In genomic region chr10:57486542-57487071, GRCm38 (mm10) we compare ENCODE assay signal across 7 mouse cellular contexts. TPM values are rescaled to one million over a fixed set of nuclear protein-coding genes. Genes with fewer than 3 reads are reported as not detected.
A peak's percentile ranks its signal among the peaks of the same experiment; 100 is the strongest.
DNase-seq lines count a peak whose midpoint lies in the region; ATAC-seq and TF ChIP-seq lines count a peak whose summit lies in the region.

No protein-coding gene starts in this region.

- peak; percentile 76 for ATAC-seq in embryonic facial prominence, embryonic 11.5 days (replicated peaks; ENCODE audit: insufficient number of reproducible peaks, low FRiP score, low TSS enrichment, low read depth)
- ATAC-seq in hindbrain, embryonic 14.5 days (ENCODE audit: low FRiP score) = peak; percentile 86

- no peaks in the 10 kb centered on the region for H3K36me3 ChIP-seq in embryonic facial prominence, embryonic 11.5 days (replicated peaks; ENCODE audit: control insufficient read depth, insufficient read depth, low read depth, low read length)
- no peaks in the 10 kb centered on the region for H3K36me3 ChIP-seq in hindbrain, embryonic 14.5 days (replicated peaks; ENCODE audit: control insufficient read depth, insufficient read depth)

- TF ChIP-seq CTCF in lung, adult 2 months (IDR thresholded peaks at IDR 0.05; ENCODE audit: insufficient read depth, low read length) = no peak
- TF ChIP-seq CTCF in olfactory bulb, adult 2 months (IDR thresholded peaks at IDR 0.05; ENCODE audit: insufficient read depth, low read depth, low read length) = no peak

- under 1% methylated on average over 62 of the region's 65 CpGs for WGBS in embryonic facial prominence, embryonic 11.5 days
- WGBS in hindbrain, embryonic 14.5 days = under 1% methylated on average over 46 of the region's 65 CpGs
- under 1% methylated on average over 65 of the region's 65 CpGs for WGBS in lung, adult 2 months
- under 1% methylated on average over 65 of the region's 65 CpGs for WGBS in olfactory bulb, adult 2 months

- no peak for TF ChIP-seq POLR2A in lung, adult 2 months (IDR thresholded peaks at IDR 0.05; ENCODE audit: borderline replicate concordance, extremely low read depth, low read depth, low read length)
- TF ChIP-seq POLR2A in olfactory bulb, adult 2 months (IDR thresholded peaks at IDR 0.05; ENCODE audit: insufficient read depth, low read depth, low read length) = no peak

- no peaks in the 10 kb centered on the region for H3K4me1 ChIP-seq in embryonic facial prominence, embryonic 11.5 days (ENCODE audit: control insufficient read depth, insufficient read depth, low read length)
- peaks cover 19% of the 10 kb centered on the region for H3K4me1 ChIP-seq in hindbrain, embryonic 14.5 days (replicated peaks; ENCODE audit: control insufficient read depth, insufficient read depth, low read length)
- H3K4me1 ChIP-seq in lung, adult 2 months (ENCODE audit: control insufficient read depth, insufficient read depth, low read length) = peaks cover 2% of the 10 kb centered on the region; the same call in 1 of the 2 replicates
- H3K4me1 ChIP-seq in olfactory bulb, adult 2 months (ENCODE audit: control insufficient read depth, insufficient read depth, low read length) = peaks cover 3% of the 10 kb centered on the region; the same call in 1 of the 2 replicates

- peak overlapping the region; percentile 41 for H3K4me2 ChIP-seq in embryonic facial prominence, embryonic 11.5 days (ENCODE audit: low read depth, low read length)
- peak overlapping the region; percentile 75 for H3K4me2 ChIP-seq in hindbrain, embryonic 14.5 days (replicated peaks)

- H3K27me3 ChIP-seq in embryonic facial prominence, embryonic 11.5 days (ENCODE audit: control insufficient read depth, insufficient read depth, low read length) = no peaks in the 10 kb centered on the region
- no peaks in the 10 kb centered on the region for H3K27me3 ChIP-seq in hindbrain, embryonic 14.5 days (ENCODE audit: control insufficient read depth, insufficient read depth, low read length)

- peak; percentile 75 for DNase-seq in ovary, postnatal 10 days (ENCODE audit: low spot score)
- no peak for DNase-seq in ovary, postnatal 36 days (ENCODE audit: low spot score)
- peak; percentile 17 for DNase-seq in adipocyte (ENCODE audit: low spot score)
- peak; percentile 69 for DNase-seq in embryonic facial prominence, embryonic 11.5 days (ENCODE audit: low spot score)
- DNase-seq in hindbrain, embryonic 14.5 days (ENCODE audit: low spot score) = peak; percentile 43
- no peak for DNase-seq in lung, adult 2 months

- peak overlapping the region; percentile 96 for H3K27ac ChIP-seq in embryonic facial prominence, embryonic 11.5 days (replicated peaks; ENCODE audit: low read depth, low read length)
- H3K27ac ChIP-seq in hindbrain, embryonic 14.5 days = peak overlapping the region; percentile 99
- peak overlapping the region; percentile 85 for H3K27ac ChIP-seq in olfactory bulb, adult 2 months (ENCODE audit: insufficient read depth, low read depth, low read length)

- no peaks in the 10 kb centered on the region for H3K9me3 ChIP-seq in embryonic facial prominence, embryonic 11.5 days (replicated peaks; ENCODE audit: control insufficient read depth, low read length)
- H3K9me3 ChIP-seq in hindbrain, embryonic 14.5 days (ENCODE audit: control insufficient read depth, low read length) = no peaks in the 10 kb centered on the region

- H3K4me3 ChIP-seq in embryonic facial prominence, embryonic 11.5 days (ENCODE audit: low read depth, low read length) = peak overlapping the region; percentile 86
- H3K4me3 ChIP-seq in hindbrain, embryonic 14.5 days (replicated peaks; ENCODE audit: low read length) = peak overlapping the region; percentile 98
- H3K4me3 ChIP-seq in lung, adult 2 months (replicated peaks; ENCODE audit: extremely low read depth, low read depth, low read length) = peak overlapping the region; percentile 100
- H3K4me3 ChIP-seq in olfactory bulb, adult 2 months (ENCODE audit: insufficient read depth, low read depth, low read length) = peak overlapping the region; percentile 94

- peak overlapping the region; percentile 95 for H3K9ac ChIP-seq in embryonic facial prominence, embryonic 11.5 days (replicated peaks; ENCODE audit: low read length)
- peak overlapping the region; percentile 95 for H3K9ac ChIP-seq in hindbrain, embryonic 14.5 days

RNA-seq across cellular contexts. Expression of gene Hsf2, which starts 0.4 kb away (rescaled TPM):
- polyA plus RNA-seq in embryonic facial prominence, embryonic 11.5 days (2014; fragmentation: Nextera tagmentation; extraction: Ambion mirVana) = 44.3 and 53.0 TPM in 2 replicates
- 47.8 and 48.5 TPM in 2 replicates for polyA plus RNA-seq in hindbrain, embryonic 14.5 days (2014; fragmentation: Nextera tagmentation; extraction: Ambion mirVana)
- 2.9 and 4.7 TPM in 2 replicates for polyA plus RNA-seq in lung, adult 2 months (2012; rRNA removed)
- not detected in 2 replicates for polyA plus RNA-seq in olfactory bulb, adult 2 months (2012; ENCODE audit: insufficient read depth, insufficient read length, low replicate concordance, missing spikeins)

RNA-seq across cellular contexts. Expression of gene Serinc1, which starts 45.7 kb away (rescaled TPM):
- polyA plus RNA-seq in embryonic facial prominence, embryonic 11.5 days (2014; fragmentation: Nextera tagmentation; extraction: Ambion mirVana) = 184 and 196 TPM in 2 replicates
- polyA plus RNA-seq in hindbrain, embryonic 14.5 days (2014; fragmentation: Nextera tagmentation; extraction: Ambion mirVana) = 482 and 522 TPM in 2 replicates
- polyA plus RNA-seq in lung, adult 2 months (2012; rRNA removed) = 58.1 and 75.5 TPM in 2 replicates
- 179 and 1,210 TPM in 2 replicates for polyA plus RNA-seq in olfactory bulb, adult 2 months (2012; ENCODE audit: insufficient read depth, insufficient read length, low replicate concordance, missing spikeins)

Comparison
In these comparisons a context has a peak if more than half of its experiments do, and no peak if none do; other contexts are left out.
1. DNase-seq: peak in ovary, postnatal 10 days (single experiment), adipocyte (single experiment), embryonic facial prominence, embryonic 11.5 days (single experiment) and hindbrain, embryonic 14.5 days (single experiment); none in ovary, postnatal 36 days (single experiment) and lung, adult 2 months (single experiment).
2. Peak in every context shown above with its lines, with median percentiles within 50 percentile points of each other: H3K27ac ChIP-seq and H3K4me3 ChIP-seq.